Mouse (Mus musculus): ENCODE data around the gene Atl3.

Gene Atl3

GRCm38 (mm10) chr19:7557844-7558243, 64.0 kb downstream of the Atl3 start:
- DNase-seq (ENCODE audit: extremely low read depth, low read depth, low spot score) = no peak

DNA sequence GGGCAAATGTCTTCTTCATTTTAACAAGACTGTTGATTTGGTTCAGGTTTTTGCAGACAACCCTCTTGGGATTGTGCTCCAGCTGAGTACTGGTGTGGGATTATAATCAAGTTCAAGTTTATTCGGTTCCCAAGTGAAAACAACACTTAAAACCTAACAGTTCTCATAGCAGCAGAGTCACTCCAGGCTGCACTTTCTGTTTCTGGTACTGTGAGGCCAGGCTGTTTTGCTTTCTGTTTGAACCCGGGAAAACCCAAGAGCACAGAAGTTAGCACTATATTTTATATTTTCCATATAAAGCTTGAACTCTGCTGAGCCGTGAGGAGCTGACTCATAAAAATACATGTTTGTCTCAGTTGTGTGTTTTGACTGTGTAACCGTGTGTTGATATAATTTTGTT, 64.8 kb downstream of the Atl3 start:
- no peak for DNase-seq (ENCODE audit: extremely low read depth, low read depth, low spot score)

DNA sequence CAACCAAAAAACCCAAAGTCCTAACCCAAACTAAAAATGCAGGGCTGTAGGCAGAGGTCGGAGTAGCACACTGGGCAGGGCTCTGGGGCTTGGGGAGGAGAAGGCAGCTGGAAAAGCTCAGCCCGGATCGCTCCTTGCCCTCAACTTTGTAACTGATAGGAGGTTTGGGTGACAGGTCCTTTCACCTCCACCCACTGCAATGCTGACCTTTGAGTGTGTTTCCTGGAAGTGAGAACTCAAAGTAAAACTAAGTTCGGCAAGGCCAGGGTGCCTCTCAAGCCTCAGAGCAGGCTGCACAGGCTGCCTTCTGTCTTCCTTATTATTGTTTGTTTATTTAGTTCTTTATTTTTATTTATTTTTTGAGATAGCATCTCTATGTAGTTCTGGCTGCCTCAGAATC, 66.1 kb downstream of the Atl3 start:
- no peak for DNase-seq (ENCODE audit: extremely low read depth, low read depth, low spot score)

GRCm38 (mm10) chr19:7561456-7561855, 67.6 kb downstream of the Atl3 start:
- DNase-seq (ENCODE audit: extremely low read depth, low read depth, low spot score) = no peak

GRCm38 (mm10) chr19:7562601-7563129, 68.8 kb downstream of the Atl3 start:
- no peak for DNase-seq (ENCODE audit: extremely low read depth, low read depth, low spot score)

DNA sequence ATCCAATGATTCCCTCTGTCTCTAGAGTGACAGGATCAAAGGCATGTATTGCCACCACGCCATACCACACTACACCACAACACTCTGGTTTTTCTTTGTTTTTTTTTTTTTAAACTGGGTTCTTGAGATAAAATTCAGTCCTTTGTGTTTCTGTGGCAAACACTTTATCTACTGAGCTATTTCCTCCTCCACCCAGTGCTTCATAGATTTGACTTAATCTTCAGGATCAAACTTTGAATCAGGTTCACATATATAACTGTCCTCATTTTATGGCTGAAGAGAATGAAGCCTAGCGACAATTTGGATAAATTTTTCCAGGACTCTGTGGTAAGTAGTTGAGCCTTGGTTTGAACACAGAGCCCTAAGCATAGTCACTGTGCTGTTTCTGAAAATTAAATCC, 69.8 kb downstream of the Atl3 start:
- no peak for DNase-seq (ENCODE audit: extremely low read depth, low read depth, low spot score)

- no peak for DNase-seq (ENCODE audit: extremely low read depth, low read depth, low spot score)
These were observed 70.6 kb downstream of the Atl3 start for GRCm38 (mm10) chr19:7564457-7564856.

- no peak for DNase-seq (ENCODE audit: extremely low read depth, low read depth, low spot score)
These were observed 73.0 kb downstream of the Atl3 start for GRCm38 (mm10) chr19:7566826-7567225.

GRCm38 (mm10) chr19:7568364-7568763, 74.5 kb downstream of the Atl3 start:
- DNase-seq (ENCODE audit: extremely low read depth, low read depth, low spot score) = no peak

- DNase-seq (ENCODE audit: extremely low read depth, low read depth, low spot score) = no peak
These were observed 75.8 kb downstream of the Atl3 start for GRCm38 (mm10) chr19:7569650-7570049.

DNA sequence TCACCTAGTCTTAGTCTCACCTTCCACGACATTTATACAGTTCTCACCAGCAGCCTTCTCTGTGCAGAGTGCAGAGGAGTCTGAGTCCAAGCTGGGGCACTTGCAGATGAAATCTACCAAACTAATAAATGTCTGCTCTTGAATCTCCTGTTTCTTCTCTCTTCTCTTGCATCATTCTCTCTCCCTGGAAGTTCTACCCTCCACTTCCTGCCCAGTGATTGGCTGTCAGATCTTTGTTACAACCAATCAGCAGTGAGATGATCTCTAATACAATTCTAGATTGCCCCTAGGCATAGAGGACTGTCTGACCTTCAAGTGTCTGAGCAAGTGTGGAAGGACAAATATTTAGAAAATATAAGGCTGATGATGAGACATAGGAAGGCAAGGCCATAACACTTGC, 82.3 kb downstream of the Atl3 start:
- DNase-seq (ENCODE audit: extremely low read depth, low read depth, low spot score) = no peak

DNA sequence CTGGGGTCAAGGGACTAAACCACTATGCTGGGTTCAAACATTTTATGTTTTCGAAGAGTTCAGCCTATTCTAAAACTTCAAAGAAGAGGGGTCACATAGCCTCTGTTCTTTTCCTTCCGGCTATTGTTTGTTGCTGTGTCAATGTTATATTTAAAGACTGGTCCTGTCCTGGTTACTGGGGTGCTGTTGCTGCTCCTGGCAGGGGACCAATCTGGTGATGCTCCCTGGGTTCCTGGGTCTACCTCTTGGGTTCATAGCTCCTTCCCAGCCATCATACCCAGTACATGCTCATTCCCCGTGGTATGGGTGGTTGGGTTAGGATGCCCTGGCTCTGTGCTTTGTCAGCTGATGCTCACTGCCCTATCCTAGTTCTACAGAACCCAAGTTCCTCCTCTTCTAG, 83.9 kb downstream of the Atl3 start:
- no peak for DNase-seq (ENCODE audit: extremely low read depth, low read depth, low spot score)

- DNase-seq (ENCODE audit: extremely low read depth, low read depth, low spot score) = no peak
These were observed 87.2 kb downstream of the Atl3 start for GRCm38 (mm10) chr19:7581042-7581441.

- DNase-seq (ENCODE audit: extremely low read depth, low read depth, low spot score) = no peak
These were observed 89.3 kb downstream of the Atl3 start for GRCm38 (mm10) chr19:7583101-7583500.

DNA sequence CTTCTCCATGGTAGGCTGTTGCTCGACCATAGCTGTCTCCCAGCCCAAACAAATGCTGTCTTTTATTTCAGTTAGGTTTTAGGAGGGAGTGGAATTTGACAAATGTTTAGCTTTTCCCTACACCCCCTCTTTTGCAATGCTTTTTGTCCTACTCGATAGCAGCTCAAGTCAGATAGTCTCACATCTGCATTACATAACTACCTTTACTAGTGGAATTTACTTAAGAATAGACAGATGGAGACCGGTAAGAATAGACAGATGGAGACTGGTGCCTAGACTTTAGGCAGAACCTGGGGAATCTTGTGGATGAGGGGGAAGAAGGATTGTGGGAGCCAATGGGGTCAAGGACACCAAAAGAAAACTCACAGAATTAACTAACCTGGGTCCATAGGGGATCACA, 89.8 kb downstream of the Atl3 start:
- no peak for DNase-seq (ENCODE audit: extremely low read depth, low read depth, low spot score)

- no peak for DNase-seq (ENCODE audit: extremely low read depth, low read depth, low spot score)
These were observed 91.4 kb downstream of the Atl3 start for GRCm38 (mm10) chr19:7585279-7585678.

DNA sequence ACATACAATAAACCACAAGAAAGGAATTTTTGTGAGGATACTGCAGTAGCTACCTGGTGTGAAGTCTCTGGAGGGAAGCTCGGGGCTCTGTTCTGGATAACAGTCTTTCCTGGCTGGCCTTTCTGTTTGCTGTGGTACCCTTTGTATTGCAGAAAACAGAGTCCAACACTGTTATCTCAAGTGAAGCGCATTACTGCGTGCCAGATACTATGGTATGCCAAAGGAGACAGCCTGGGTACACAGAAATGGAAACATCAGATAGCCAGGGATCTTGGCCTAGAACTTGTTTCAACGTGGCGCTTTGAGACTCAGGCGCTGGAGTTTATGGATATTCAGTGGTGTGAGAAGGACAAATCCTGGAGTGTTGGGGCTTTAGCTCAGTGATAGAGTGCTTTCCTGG, 91.9 kb downstream of the Atl3 start:
- no peak for DNase-seq (ENCODE audit: extremely low read depth, low read depth, low spot score)

Data from fat pad, adult 2 months (tissue).